Mouse (Mus musculus) ZHBTc4 (cell line): ENCODE measurements around the gene Cd244a.

Experiments used
- DNase-seq: peaks from one replicate; pipeline ENCODE4 v3.0.0-alpha.2; 2011; ENCODE audit warnings: low read depth, low spot score

Gene Cd244a

GRCm38 (mm10) chr1:171558898-171559297 lies at the start of gene Cd244a:
TSS of gene Cd244a (plus strand) at chr1:171559193.
- DNase-seq = no peak

GRCm38 (mm10) chr1:171513234-171513633 lies 45.8 kb upstream of the Cd244a start:
- DNase-seq = no peak

GRCm38 (mm10) chr1:171513760-171514159 lies 45.2 kb upstream of the Cd244a start:
- DNase-seq = no peak

GRCm38 (mm10) chr1:171515039-171515438 lies 44.0 kb upstream of the Cd244a start:
- no peak for DNase-seq

GRCm38 (mm10) chr1:171515557-171515956 lies 43.4 kb upstream of the Cd244a start:
- no peak for DNase-seq

- DNase-seq = no peak
These were observed 27.6 kb upstream of the Cd244a start for GRCm38 (mm10) chr1:171531367-171531766.

- DNase-seq = no peak
These were observed 26.2 kb upstream of the Cd244a start for GRCm38 (mm10) chr1:171532830-171533229.

- DNase-seq = peak; percentile 66
These were observed 24.4 kb upstream of the Cd244a start for GRCm38 (mm10) chr1:171534557-171534956.

GRCm38 (mm10) chr1:171535194-171535593 lies 23.8 kb upstream of the Cd244a start, which contains the start of gene Itln1:
TSS of gene Itln1 (minus strand) at chr1:171535294.
- no peak for DNase-seq

- DNase-seq = no peak
These were observed 18.3 kb upstream of the Cd244a start for GRCm38 (mm10) chr1:171540694-171541093.

GRCm38 (mm10) chr1:171551326-171551725 lies 7.7 kb upstream of the Cd244a start:
- DNase-seq = no peak

GRCm38 (mm10) chr1:171552230-171552629 lies 6.8 kb upstream of the Cd244a start:
- DNase-seq = no peak

- peak; percentile 50 for DNase-seq
These were observed 5.3 kb upstream of the Cd244a start for GRCm38 (mm10) chr1:171553359-171554341.

- DNase-seq = no peak
These were observed 2.6 kb upstream of the Cd244a start for GRCm38 (mm10) chr1:171556366-171556765.

GRCm38 (mm10) chr1:171558407-171558806 lies 586 bp upstream of the Cd244a start:
- DNase-seq = peak; percentile 63

GRCm38 (mm10) chr1:171560262-171560661 lies 1.3 kb downstream of the Cd244a start:
- no peak for DNase-seq

- DNase-seq = no peak
These were observed 2.2 kb downstream of the Cd244a start for GRCm38 (mm10) chr1:171561200-171561599.

GRCm38 (mm10) chr1:171561639-171562225 lies 2.7 kb downstream of the Cd244a start:
- DNase-seq = peak; percentile 55

GRCm38 (mm10) chr1:171563042-171563441 lies 4.0 kb downstream of the Cd244a start:
- no peak for DNase-seq

- peak; percentile 93 for DNase-seq
These were observed 5.3 kb downstream of the Cd244a start for GRCm38 (mm10) chr1:171564247-171564646.

- no peak for DNase-seq
These were observed 6.9 kb downstream of the Cd244a start for GRCm38 (mm10) chr1:171565888-171566287.

- DNase-seq = peak; percentile 85
These were observed 7.8 kb downstream of the Cd244a start for GRCm38 (mm10) chr1:171566777-171567176.

GRCm38 (mm10) chr1:171568436-171568835 lies 9.4 kb downstream of the Cd244a start:
- DNase-seq = no peak
